In genomic region chr17:83277117-83277947, GRCm38 (mm10) we compare ENCODE assay signal across 8 mouse cellular contexts.
A peak's percentile ranks its signal among the peaks of the same experiment; 100 is the strongest.
DNase-seq lines count a peak whose midpoint lies in the region; ATAC-seq and TF ChIP-seq lines count a peak whose summit lies in the region.

No protein-coding gene starts in this region.

- no peaks in the 10 kb centered on the region for H3K9me3 ChIP-seq in embryonic facial prominence, embryonic 14.5 days (ENCODE audit: control insufficient read depth, low read length)
- no peaks in the 10 kb centered on the region for H3K9me3 ChIP-seq in heart, postnatal 0 days (replicated peaks; ENCODE audit: control insufficient read depth, low read length)

- peak overlapping the region; percentile 94 for H3K4me2 ChIP-seq in embryonic facial prominence, embryonic 14.5 days (ENCODE audit: low read depth, low read length)
- peak overlapping the region; percentile 77 for H3K4me2 ChIP-seq in heart, postnatal 0 days (ENCODE audit: low read depth, low read length)

- 26% methylated on average over 26 of the region's 26 CpGs for WGBS in embryonic facial prominence, embryonic 14.5 days
- 8% methylated on average over 26 of the region's 26 CpGs for WGBS in heart, postnatal 0 days

- TF ChIP-seq CTCF in heart, postnatal 0 days (IDR thresholded peaks at IDR 0.05; ENCODE audit: low read depth): no peak

- DNase-seq in ovary, postnatal 36 days (ENCODE audit: low spot score): peak; percentile 64
- no peak for DNase-seq in ovary, postnatal 10 days (ENCODE audit: low spot score)
- DNase-seq in embryonic facial prominence, embryonic 14.5 days (ENCODE audit: low spot score): peak; percentile 73
- DNase-seq in heart, postnatal 0 days (ENCODE audit: low spot score): peak; percentile 83
- peak; percentile 72 for DNase-seq in kidney, postnatal 14 days
- peak; percentile 66 for DNase-seq in lung, postnatal 14 days
- DNase-seq in retina, embryonic 14.5 days (ENCODE audit: low spot score): peak; percentile 60
- DNase-seq in urinary bladder, postnatal 36 days (ENCODE audit: low spot score in 2 of 2): peak; percentile 37 to 54

- H3K9ac ChIP-seq in embryonic facial prominence, embryonic 14.5 days (ENCODE audit: low read depth, low read length): peak overlapping the region; percentile 42; the same call in 1 of the 2 replicates
- H3K9ac ChIP-seq in heart, postnatal 0 days (replicated peaks; ENCODE audit: low read depth, low read length): peak overlapping the region; percentile 75

- ATAC-seq in embryonic facial prominence, embryonic 14.5 days (ENCODE audit: low read depth): peak; percentile 61
- ATAC-seq in heart, postnatal 0 days (ENCODE audit: insufficient read depth, low read depth): peak; percentile 56

- peaks cover 25% of the 10 kb centered on the region for H3K4me1 ChIP-seq in embryonic facial prominence, embryonic 14.5 days (ENCODE audit: control insufficient read depth, insufficient read depth, low read length)
- H3K4me1 ChIP-seq in heart, postnatal 0 days (ENCODE audit: control insufficient read depth, insufficient read depth): peaks cover 28% of the 10 kb centered on the region

- peak overlapping the region; percentile 78 for H3K27ac ChIP-seq in embryonic facial prominence, embryonic 14.5 days (replicated peaks; ENCODE audit: low read depth, low read length)
- H3K27ac ChIP-seq in heart, postnatal 0 days (ENCODE audit: low read depth): peak overlapping the region; percentile 96

- no peaks in the 10 kb centered on the region for H3K27me3 ChIP-seq in embryonic facial prominence, embryonic 14.5 days (replicated peaks; ENCODE audit: control insufficient read depth, insufficient read depth, low read length)
- no peaks in the 10 kb centered on the region for H3K27me3 ChIP-seq in heart, postnatal 0 days (ENCODE audit: control insufficient read depth, insufficient read depth, low read length)

- no peaks in the 10 kb centered on the region for H3K36me3 ChIP-seq in embryonic facial prominence, embryonic 14.5 days (ENCODE audit: control insufficient read depth, insufficient read depth, low read length)
- H3K36me3 ChIP-seq in heart, postnatal 0 days (replicated peaks; ENCODE audit: control insufficient read depth, insufficient read depth, low read length): no peaks in the 10 kb centered on the region

- peak overlapping the region; percentile 19 for H3K4me3 ChIP-seq in embryonic facial prominence, embryonic 14.5 days (ENCODE audit: low read depth, low read length)
- peak overlapping the region; percentile 53 for H3K4me3 ChIP-seq in heart, postnatal 0 days (ENCODE audit: low read depth, low read length)

- TF ChIP-seq EP300 in heart, postnatal 0 days (IDR thresholded peaks at IDR 0.05; ENCODE audit: low read depth): no peak
